Mouse (Mus musculus) thymus, adult 2 months (tissue): Measurements from ENCODE around the gene Zkscan17.

Experiments used
- CTCF ChIP-seq: fragments of 200-500 bp; IDR thresholded peaks from 2 replicates; pipeline ENCODE4 v1.5.1; 2012; ENCODE audit warnings: mild to moderate bottlenecking, control low read depth, low read length, moderate library complexity, borderline replicate concordance; ENCODE audit not compliant: control insufficient read depth, poor library complexity, insufficient read depth; ENCODE audit errors: extremely low read depth
- POLR2A ChIP-seq: fragments of 200-500 bp; IDR thresholded peaks from 2 replicates; pipeline ENCODE4 v1.6.1; 2012; ENCODE audit warnings: mild to moderate bottlenecking, low read length, control low read depth, moderate library complexity; ENCODE audit not compliant: control insufficient read depth, poor library complexity, insufficient read depth; ENCODE audit errors: extremely low read depth

DNA sequence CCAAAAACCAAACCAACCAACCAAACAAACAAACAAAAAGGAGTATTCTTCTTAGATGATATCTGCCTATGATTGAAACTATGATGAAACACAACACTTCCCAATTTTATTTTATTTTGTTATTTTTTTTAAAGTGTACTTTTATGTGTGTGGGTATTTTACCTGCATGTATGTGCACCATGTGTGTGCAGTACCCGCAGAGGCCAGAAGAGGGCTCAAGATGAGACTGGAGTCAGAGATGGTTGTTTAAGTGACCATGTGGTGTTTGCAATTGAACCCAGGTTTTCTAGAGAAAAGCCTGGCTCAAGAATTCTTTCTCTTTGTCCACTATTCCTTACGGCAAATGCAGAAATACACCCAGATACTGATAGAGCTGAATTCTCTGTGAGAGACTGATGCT is 2.4 kb downstream of the Zkscan17 start:
- TF ChIP-seq POLR2A (no peak), CTCF (no peak)
